In the genomic region with DNA sequence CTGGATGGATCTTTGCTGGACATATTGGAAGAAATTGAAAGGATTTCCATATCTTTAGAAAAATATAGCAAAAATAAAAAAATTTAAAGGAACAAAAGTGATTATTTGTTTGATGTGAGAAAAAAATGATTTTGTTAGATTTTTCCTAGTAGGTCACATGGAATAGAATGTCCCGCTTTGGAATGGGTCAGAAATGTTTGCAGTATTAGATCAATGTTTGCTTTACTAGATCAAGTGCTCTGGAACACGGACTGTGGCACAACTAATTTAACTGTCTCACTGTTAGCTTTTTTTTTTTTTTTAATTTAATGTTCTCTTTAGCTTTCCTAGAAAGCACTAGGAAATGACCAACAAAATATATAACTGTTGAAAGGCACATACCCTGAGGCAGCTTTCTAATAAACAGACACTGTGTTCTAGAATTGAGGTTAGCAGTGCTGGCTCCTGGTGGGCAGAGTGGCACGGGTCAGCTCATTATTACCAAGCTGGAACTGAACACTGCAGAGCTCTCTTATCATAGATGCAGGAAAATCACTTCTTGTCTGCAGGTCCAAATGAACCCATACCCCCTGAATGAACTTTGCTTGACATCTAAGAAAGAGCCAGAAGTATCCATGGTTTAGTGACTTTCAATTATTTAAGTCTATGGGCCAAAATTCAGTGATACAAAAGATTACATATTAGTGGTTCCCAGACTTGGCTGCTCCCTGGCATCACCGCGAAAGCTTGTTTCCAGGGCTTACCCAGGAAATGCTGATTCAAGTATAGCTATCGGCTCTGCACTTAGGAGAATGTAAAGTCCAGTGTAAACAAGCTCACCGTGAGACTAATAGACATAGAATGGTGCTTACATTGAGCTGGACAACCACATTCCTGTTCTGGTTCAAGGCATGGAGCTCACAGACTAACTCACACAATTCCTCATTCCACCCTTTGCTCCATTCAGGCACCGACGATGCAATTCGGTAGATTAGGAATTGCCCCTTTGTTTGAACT, we compare ENCODE assay signal across 27 mouse cellular contexts.
A peak's percentile ranks its signal among the peaks of the same experiment; 100 is the strongest.
DNase-seq lines count a peak whose midpoint lies in the region; ATAC-seq and TF ChIP-seq lines count a peak whose summit lies in the region.
"Had no signal": no experiment of that assay in that cellular context is flagged by ENCODE, and none has a peak within 500 bp of the region (broad histone marks: within the 10 kb centered on the region; RNA-seq: fewer than 3 reads in every experiment).

No protein-coding gene starts in this region.

- H3K9me3 ChIP-seq in heart, embryonic 12.5 days (replicated peaks): no peaks in the 10 kb centered on the region; the same call in 1 of the 2 replicates
- no peaks in the 10 kb centered on the region for H3K9me3 ChIP-seq in liver, postnatal 0 days (ENCODE audit: low read length)
- H3K9me3 ChIP-seq in stomach, postnatal 0 days (ENCODE audit: control insufficient read depth, low read length): no peaks in the 10 kb centered on the region
- H3K9me3 ChIP-seq: embryonic facial prominence, embryonic 15.5 days; forebrain, embryonic 12.5 days; heart, embryonic 15.5 days; midbrain, embryonic 15.5 days; neural tube, embryonic 15.5 days had no signal

- no peaks in the 10 kb centered on the region for H3K36me3 ChIP-seq in heart, embryonic 12.5 days
- no peaks in the 10 kb centered on the region for H3K36me3 ChIP-seq in liver, postnatal 0 days (replicated peaks; ENCODE audit: insufficient read depth, low read length)
- no peaks in the 10 kb centered on the region for H3K36me3 ChIP-seq in stomach, postnatal 0 days (ENCODE audit: control insufficient read depth, insufficient read depth, low read length)
- H3K36me3 ChIP-seq: embryonic facial prominence, embryonic 15.5 days; forebrain, embryonic 12.5 days; G1E; heart, embryonic 15.5 days; limb, embryonic 13.5 days; midbrain, embryonic 15.5 days; neural tube, embryonic 15.5 days had no signal

- TF ChIP-seq EP300 in liver, postnatal 0 days (IDR thresholded peaks at IDR 0.05; ENCODE audit: low read depth): no peak
- TF ChIP-seq EP300 in stomach, postnatal 0 days (optimal IDR thresholded peaks at IDR 0.05): no peak

- no peak overlapping the region for H3K4me2 ChIP-seq in heart, embryonic 12.5 days
- no peak overlapping the region for H3K4me2 ChIP-seq in liver, postnatal 0 days (ENCODE audit: low read depth, low read length)
- no peak overlapping the region for H3K4me2 ChIP-seq in stomach, postnatal 0 days (replicated peaks; ENCODE audit: low read depth)
- H3K4me2 ChIP-seq: embryonic facial prominence, embryonic 15.5 days; forebrain, embryonic 12.5 days; heart, embryonic 15.5 days; limb, embryonic 13.5 days; midbrain, embryonic 15.5 days; neural tube, embryonic 15.5 days had no signal

- no peak overlapping the region for H3K9ac ChIP-seq in heart, embryonic 12.5 days
- no peak overlapping the region for H3K9ac ChIP-seq in liver, postnatal 0 days (replicated peaks)
- H3K9ac ChIP-seq in stomach, postnatal 0 days (ENCODE audit: low read length): no peak overlapping the region
- H3K9ac ChIP-seq: embryonic facial prominence, embryonic 15.5 days; forebrain, embryonic 12.5 days; heart, embryonic 15.5 days; limb, embryonic 13.5 days; liver, embryonic 14.5 days; midbrain, embryonic 15.5 days; neural tube, embryonic 15.5 days had no signal

- no peak overlapping the region for H3K27ac ChIP-seq in heart, embryonic 12.5 days (ENCODE audit: poor library complexity, severe bottlenecking)
- no peak overlapping the region for H3K27ac ChIP-seq in liver, postnatal 0 days (ENCODE audit: low read depth)
- no peak overlapping the region for H3K27ac ChIP-seq in stomach, postnatal 0 days (replicated peaks)
- H3K27ac ChIP-seq: embryonic facial prominence, embryonic 15.5 days; forebrain, embryonic 12.5 days; heart, embryonic 15.5 days; limb, embryonic 13.5 days; liver, embryonic 14.5 days; midbrain, embryonic 15.5 days; neural tube, embryonic 15.5 days had no signal

- ATAC-seq in heart, embryonic 12.5 days (ENCODE audit: insufficient number of reproducible peaks, low FRiP score): no peak
- ATAC-seq in liver, postnatal 0 days: peak; percentile 83
- peak; percentile 65; the same call in 1 of the 2 replicates for ATAC-seq in stomach, postnatal 0 days (ENCODE audit: low FRiP score, low TSS enrichment)
- ATAC-seq: hindbrain, embryonic 16.5 days; midbrain, embryonic 15.5 days; Patski had no signal

- peak; percentile 68 for DNase-seq in heart, adult 11 months
- no peak for DNase-seq in liver, postnatal 0 days
- DNase-seq in liver: no peak
- DNase-seq in Muller cell, postnatal 12 days (ENCODE audit: inconsistent ontology term): peak; percentile 58
- DNase-seq in stomach, postnatal 0 days (ENCODE audit: low spot score): no peak
- no peak for DNase-seq in cerebellum, postnatal 4 days (ENCODE audit: low spot score in 2 of 2)
- DNase-seq: adrenal gland, postnatal 14 days; cerebellum, adult 11 months; cerebellum, adult 9-10 months; cerebellum, postnatal 36 days; embryo, embryonic 11 days; gastrocnemius, postnatal 10 days; kidney, adult 2 months; kidney, postnatal 36 days; retina, postnatal 1 day; right cerebral cortex, postnatal 14 days had no signal

- H3K27me3 ChIP-seq in heart, embryonic 12.5 days (replicated peaks): no peaks in the 10 kb centered on the region
- no peaks in the 10 kb centered on the region for H3K27me3 ChIP-seq in liver, postnatal 0 days (ENCODE audit: insufficient read depth, low read length)
- H3K27me3 ChIP-seq in stomach, postnatal 0 days (ENCODE audit: control insufficient read depth, insufficient read depth, low read length): no peaks in the 10 kb centered on the region
- H3K27me3 ChIP-seq: embryonic facial prominence, embryonic 15.5 days; forebrain, embryonic 12.5 days; heart, embryonic 15.5 days; limb, embryonic 13.5 days; midbrain, embryonic 15.5 days; neural tube, embryonic 15.5 days had no signal

- TF ChIP-seq CTCF in liver, postnatal 0 days (IDR thresholded peaks at IDR 0.05; ENCODE audit: low read depth): no peak
- no peak for TF ChIP-seq CTCF in stomach, postnatal 0 days (IDR thresholded peaks at IDR 0.05; ENCODE audit: low read depth)

- no peak overlapping the region for H3K4me3 ChIP-seq in heart, embryonic 12.5 days
- no peak overlapping the region for H3K4me3 ChIP-seq in liver, postnatal 0 days (ENCODE audit: low read depth, low read length)
- no peak overlapping the region for H3K4me3 ChIP-seq in stomach, postnatal 0 days (ENCODE audit: low read depth, low read length)
- H3K4me3 ChIP-seq: embryonic facial prominence, embryonic 15.5 days; forebrain, embryonic 12.5 days; heart, embryonic 15.5 days; limb, embryonic 13.5 days; midbrain, embryonic 15.5 days; neural tube, embryonic 15.5 days had no signal

- WGBS in heart, embryonic 12.5 days: 74% methylated on average over 10 of the region's 10 CpGs
- 56% methylated on average over 10 of the region's 10 CpGs for WGBS in liver, postnatal 0 days (ENCODE audit: insufficient replicate concordance)
- 35% methylated on average over 10 of the region's 10 CpGs for WGBS in stomach, postnatal 0 days

- no peaks in the 10 kb centered on the region for H3K4me1 ChIP-seq in heart, embryonic 12.5 days (replicated peaks)
- peaks cover 5% of the 10 kb centered on the region; the same call in 1 of the 2 replicates for H3K4me1 ChIP-seq in liver, postnatal 0 days (ENCODE audit: insufficient read depth)
- H3K4me1 ChIP-seq in stomach, postnatal 0 days (replicated peaks; ENCODE audit: control insufficient read depth, insufficient read depth): no peaks in the 10 kb centered on the region
- H3K4me1 ChIP-seq: forebrain, embryonic 12.5 days; heart, embryonic 15.5 days; midbrain, embryonic 15.5 days; neural tube, embryonic 15.5 days had no signal

Comparison
In these comparisons a context has a peak if more than half of its experiments do, and no peak if none do; other contexts are left out.
1. DNase-seq: peak in heart, adult 11 months (single experiment) and Muller cell, postnatal 12 days (single experiment); none in liver, postnatal 0 days (single experiment), liver (single experiment), stomach, postnatal 0 days (single experiment) and cerebellum, postnatal 4 days (0 of 2).